Mouse (Mus musculus): ENCODE data around the gene Skap1. TPM values are rescaled to one million over a fixed set of nuclear protein-coding genes. Genes with fewer than 3 reads are reported as not detected.
"Not testable (repeated sequence)": the region's sequence is repeated elsewhere in the genome, so short reads cannot be mapped to it uniquely, and the experiment has no call there.

Skap1 gene
- total RNA-seq, 2 experiments from 2014 or later, result 3.8 to 5.2 TPM

DNA sequence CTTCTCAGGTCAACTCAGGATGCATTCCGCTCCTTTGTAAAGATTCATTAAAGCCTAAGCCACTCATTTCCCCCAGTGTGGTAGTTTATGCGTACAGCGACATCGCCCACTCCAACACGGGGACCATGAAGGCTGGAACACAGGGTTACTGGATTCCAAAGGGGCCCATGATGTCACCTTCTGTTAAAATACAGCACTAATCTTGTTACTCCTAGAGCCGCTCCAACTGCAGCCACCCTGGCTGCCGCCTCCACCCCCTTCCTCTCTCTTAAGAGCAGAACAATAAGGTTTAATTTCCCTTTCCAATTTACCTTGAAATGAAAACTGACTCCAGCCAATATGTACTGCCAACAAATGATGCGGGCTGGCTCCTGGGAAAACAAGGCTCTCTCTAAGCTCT, 310.7 kb downstream of the Skap1 start:
- ATAC-seq (ENCODE audit: poor library complexity, severe bottlenecking), result no peak

DNA sequence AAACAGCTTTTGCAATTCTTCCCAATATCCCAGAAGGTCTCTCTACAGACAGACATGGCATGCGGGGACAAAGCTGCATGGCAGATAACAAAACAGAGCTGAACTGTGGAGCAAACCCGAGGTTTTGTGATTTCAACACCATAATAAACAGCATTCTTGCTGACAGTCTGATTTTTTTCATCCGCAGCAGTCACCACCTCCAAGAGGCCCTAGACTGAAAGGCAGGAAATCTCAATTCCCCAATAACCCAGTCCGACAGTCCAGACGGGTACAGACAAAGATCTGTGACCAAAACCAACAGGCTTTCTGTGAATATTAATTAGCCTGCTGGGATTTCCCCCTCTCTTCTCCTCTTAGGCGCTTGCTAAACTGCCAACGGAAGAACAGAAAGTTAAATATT, 311.3 kb downstream of the Skap1 start:
- no peak for ATAC-seq (ENCODE audit: poor library complexity, severe bottlenecking)

DNA sequence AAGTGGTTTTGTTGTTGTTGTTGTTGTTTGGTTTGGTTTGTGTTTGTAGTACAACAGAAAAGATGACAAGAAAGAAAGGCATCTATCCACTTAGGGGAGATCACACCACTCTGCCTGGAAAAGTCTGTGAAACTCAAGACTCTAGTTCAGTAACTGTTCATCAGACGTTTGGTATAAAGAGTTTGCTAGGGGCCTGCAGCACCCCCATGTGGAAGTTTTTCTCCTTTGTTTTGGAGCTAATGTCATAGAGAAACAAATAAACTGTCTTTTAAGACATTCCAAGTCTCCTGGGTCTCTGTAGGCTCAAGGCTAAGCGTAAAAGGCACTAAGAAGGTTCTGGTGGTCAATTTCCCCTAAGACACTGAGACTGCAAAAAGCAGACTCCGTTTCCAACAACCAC, 311.7 kb downstream of the Skap1 start:
- no peak for ATAC-seq (ENCODE audit: poor library complexity, severe bottlenecking)

DNA sequence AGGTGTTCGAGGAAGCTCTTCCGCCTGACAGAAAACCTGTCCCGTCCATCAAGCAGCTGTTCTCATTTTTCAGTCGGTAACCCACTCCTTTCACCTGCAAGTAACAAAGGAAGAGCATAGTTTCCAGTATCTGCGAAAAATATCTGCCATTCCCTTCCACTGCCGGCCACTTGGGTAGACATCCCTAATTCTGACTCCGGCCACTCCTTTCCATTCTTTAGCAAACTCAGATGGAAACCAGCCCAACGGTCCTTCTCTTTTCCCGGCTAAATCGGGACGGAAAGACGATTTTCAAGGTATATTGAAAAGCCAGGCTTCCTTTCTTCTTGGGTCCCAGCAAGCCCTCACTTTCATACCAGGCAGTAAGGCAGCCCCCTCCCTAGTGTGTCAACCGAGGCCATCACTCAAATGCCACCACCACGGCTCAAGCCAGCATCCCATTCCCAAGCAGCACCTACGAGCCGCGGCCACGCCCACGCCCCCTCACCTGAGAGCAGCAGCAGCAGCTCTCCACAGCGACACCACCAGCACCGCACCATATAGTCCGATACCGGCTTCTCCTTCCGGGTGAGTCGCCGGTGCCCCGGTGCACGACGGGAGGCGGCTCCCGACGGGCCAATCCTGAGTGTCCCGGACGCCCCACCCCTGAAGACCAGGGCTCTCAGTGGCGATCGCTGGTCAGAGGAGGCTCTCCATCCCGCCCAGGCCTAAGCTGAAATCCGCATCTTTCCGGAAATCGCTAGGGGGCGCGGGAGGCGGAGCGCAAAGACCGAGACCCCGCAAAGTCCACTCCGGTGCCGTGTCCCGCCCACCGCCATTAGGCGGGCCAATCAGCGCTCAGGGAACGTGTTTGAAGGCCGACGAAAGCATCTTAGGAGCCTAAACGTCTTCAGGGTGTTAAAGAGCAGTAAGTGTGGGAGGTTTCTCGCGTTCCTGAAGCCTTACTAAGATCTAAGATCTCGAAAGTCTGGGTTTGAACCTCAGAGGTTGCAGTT, 312.9 kb downstream of the Skap1 start, which contains the start of gene Snx11:
TSS of gene Snx11 (minus strand) at position 592 of the 995 bp plus-strand sequence.
- peak; percentile 97 for ATAC-seq (ENCODE audit: poor library complexity, severe bottlenecking)

DNA sequence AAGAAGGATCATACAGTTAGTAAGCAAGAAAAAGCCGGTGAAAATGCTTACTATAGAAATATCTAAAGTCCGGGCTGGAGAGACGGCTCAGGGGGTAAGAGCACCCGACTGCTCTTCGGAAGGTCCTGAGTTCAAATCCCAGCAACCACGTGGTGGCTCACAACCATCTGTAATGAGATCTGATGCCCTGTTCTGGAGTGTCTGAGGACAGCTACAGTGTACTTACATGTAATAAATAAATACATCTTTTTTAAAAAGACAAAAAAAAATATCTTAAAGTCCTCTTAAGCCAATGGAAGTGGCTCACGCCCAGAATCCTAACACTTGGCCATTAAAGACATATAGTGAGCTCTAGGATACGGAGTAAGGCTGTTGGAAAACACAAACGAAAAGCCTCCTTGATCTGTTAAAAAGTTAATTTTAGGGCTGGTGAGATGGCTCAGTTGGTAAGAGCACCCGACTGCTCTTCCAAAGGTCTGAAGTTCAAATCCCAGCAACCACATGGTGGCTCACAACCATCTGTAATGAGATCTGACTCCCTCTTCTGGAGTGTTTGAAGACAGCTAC, 313.8 kb downstream of the Skap1 start:
- not testable (repeated sequence) for ATAC-seq (ENCODE audit: poor library complexity, severe bottlenecking)

DNA sequence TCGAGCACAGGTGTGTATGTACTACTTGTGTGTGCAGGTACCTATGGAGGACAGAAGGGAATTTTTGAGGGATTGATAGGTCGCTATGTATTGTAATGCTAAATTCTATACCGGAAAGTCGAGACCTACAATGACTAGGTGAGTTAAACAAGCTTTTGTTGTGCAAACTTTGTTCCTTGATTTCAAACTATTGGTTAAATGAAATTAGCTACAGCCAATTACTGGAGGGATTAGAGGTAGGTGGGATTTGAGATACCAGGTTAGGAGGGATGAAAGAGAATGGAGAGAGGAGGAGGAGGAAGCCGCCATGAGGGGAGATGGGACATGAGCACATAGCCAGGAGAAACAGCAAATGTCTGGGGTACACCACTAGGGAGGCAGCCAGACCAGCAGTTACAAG, 315.9 kb downstream of the Skap1 start:
- ATAC-seq (ENCODE audit: poor library complexity, severe bottlenecking), result no peak

DNA sequence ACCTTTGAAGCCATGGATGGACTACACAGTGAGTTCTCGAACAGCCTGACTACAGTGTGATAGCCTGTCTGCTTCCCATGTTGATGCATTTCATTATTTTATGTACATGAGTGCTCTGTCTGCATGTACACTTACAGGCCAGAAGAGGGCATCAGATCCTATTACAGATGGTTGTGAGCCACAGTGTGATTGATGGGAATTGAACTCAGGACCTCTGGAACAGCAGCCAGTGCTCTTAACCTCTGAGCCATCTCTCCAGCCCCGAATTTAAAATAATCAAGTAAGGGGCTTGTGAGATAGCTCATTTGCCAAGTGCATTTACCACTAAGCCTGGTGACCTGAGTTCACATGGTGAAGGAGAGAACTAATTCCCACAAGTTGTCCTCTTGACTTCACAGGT, 317.0 kb downstream of the Skap1 start:
- no peak for ATAC-seq (ENCODE audit: poor library complexity, severe bottlenecking)

DNA sequence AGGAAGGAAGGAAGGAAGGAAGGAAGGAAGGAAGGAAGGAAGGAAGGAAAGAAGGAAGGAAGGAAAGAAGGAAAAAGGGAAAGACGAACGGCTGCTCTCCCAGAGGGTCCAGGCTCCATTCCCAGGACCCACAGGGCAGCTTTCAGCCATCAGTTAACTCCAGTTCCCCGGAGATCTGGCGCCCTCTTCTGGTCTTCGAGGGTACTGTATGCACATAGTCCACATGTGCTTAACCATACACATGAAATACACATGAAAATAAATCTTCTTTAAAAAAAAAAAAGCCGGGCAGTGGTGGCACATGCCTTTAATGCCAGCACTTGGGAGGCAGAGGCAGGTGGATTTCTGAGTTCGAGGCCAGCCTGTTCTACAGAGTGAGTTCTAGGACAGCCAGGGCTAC, 320.5 kb downstream of the Skap1 start:
- ATAC-seq (ENCODE audit: poor library complexity, severe bottlenecking), result peak; percentile 42

DNA sequence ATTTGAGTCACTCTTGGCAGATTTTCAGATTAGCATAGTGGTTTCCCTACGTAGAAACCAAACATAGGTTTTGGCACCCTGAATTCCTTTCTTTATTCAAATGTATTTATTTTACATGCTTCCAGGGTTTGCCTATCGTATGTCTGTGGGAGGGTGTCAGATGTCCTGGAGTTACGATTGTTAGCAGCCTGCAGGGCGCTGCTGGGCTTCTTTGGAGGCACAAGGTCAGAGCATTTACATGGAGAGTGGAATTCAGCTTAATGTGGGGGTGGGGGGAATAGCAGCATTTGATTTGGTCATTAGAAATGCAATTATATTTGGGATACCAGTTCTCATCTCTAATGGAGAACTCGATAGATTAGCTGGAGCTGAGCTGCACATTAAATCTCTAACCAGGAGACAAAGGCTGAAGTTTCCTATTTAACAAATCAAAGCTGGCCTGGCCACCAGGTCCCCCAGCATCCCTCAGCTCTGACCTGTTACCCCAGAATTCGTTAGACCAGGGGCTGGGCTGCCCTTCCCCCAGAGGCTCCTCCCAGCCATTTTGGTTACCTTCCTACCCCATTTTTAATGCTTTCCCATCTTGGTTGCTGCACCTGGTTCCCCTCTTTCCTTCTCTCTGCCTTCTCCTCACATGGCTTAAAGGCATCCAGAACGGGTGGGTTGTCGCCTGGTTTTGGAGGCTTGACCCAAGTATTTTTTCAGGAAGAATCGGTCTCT, 322.5 kb downstream of the Skap1 start:
- ATAC-seq (ENCODE audit: poor library complexity, severe bottlenecking), result no peak

DNA sequence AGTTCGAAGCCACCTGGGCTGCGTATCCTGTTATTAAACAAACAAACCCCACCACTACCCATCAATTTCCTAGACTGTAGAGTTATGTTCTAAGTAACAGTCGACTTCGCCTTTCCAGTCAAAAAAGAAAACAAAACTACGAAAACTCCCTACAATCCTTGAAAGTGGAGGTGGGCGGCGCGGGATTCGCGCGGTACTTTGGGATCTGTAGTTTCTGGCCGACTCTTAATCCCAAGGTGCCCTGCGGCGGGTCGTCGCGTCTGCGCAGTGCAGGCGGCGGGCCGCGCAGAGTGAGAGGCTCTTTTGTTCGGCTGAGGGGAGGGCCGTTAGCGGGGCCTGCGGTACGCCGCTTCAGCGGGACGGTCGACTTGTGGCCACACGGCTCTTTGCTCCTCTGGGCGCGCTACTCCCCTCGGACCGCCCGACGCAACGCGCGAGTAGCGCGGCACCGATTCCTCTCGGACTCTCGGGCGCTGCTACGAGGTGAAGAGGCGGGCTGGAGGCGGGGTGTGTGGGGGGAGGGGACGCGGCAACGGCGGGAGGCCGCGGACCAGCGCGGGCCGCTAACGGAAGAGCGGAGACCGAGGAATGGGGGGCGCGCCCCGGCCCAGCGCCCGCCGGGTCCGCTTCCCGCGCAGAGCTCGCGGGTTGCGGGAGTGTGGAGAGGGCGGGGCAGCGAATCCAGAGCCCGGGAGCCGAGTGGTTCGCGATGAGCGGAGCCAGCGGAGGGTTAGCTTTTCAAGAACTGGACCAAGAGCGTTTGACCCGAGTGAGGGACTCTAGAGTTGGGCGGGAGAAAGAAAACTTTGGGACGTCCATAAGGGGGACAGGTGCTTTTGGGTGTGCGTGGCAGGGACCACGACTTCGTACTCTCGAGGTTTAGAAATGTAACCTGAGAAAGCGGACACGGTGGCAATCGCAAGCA, 324.7 kb downstream of the Skap1 start, which contains the start of gene Cbx1:
TSS of gene Cbx1 (plus strand) at position 257 of the 925 bp plus-strand sequence.
- peak; percentile 92 for ATAC-seq (ENCODE audit: poor library complexity, severe bottlenecking)

DNA sequence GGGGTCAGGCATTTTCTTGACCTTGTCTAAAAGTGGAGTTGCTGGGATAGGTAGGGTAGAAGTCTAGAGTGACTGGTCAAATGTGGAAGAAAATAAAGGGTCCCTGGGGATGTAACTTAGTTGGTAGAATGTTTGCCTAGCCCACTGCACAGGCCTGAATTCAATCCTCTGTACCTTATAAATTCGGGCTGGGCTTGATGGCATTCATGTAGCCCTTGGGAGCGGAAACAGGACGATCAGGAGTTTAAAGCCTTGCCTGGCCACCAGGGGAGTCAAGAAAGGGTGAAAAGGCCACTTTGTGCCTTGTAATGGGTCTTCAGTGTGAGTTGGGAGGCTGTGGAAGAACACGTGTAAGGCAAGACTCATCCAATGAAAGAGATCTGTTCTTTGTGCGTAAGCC, 325.6 kb downstream of the Skap1 start:
- no peak for ATAC-seq (ENCODE audit: poor library complexity, severe bottlenecking)

DNA sequence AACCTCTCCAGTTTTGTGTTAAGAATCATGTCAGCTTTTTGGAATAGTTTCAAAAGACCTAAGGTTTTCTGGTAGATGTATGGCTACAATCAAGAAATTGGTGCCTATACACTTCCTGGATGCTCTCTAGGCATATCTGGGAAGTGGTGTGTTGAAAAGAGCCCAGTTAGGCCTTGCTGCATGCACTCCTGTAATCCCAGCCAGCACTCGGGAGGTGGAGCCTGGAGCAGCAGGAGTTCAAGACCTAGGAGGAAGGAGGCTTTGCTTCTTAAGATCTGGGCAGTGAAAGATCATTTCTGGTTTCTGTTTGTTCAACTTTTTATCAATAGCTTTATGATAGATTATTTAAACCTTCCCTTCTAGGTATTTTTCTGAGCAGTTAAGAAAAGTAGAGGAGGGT, 326.3 kb downstream of the Skap1 start:
- ATAC-seq (ENCODE audit: poor library complexity, severe bottlenecking), result no peak

DNA sequence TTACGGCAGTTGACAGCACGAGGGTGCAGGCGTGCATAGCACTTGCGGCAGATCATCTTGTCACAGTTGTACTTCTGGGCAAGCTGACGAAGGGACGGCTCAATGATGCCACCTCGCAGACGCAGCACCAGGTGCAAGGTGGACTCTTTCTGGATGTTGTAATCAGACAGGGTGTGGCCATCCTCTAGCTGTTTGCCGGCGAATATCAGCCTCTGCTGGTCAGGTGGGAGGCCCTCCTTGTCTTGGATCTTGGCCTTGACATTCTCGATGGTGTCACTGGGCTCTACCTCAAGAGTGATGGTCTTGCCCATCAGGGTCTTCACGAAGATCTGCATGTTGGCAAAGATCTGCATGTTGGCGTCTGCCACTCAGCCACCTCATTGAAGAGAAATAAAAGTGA, 331.1 kb downstream of the Skap1 start:
- no peak for ATAC-seq (ENCODE audit: poor library complexity, severe bottlenecking)

DNA sequence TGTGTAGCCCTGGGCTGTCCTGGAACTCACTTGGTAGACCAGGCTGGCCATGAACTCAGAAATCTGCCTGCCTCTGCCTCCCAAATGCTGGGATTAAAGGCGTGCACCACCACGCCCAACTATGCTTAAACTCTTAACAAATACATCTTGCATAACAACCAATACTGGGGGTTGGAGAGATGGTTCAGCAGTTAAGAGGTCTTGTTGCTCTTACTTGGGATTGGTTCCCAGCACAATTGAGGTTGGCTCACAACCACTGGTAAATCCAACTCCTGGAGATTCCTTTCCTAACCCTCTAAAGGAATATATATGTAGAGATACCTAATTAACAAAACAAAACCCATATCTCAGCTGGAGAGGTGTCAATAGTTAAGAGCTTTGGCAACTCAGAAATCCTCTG, 331.7 kb downstream of the Skap1 start:
- ATAC-seq (ENCODE audit: poor library complexity, severe bottlenecking), result no peak

DNA sequence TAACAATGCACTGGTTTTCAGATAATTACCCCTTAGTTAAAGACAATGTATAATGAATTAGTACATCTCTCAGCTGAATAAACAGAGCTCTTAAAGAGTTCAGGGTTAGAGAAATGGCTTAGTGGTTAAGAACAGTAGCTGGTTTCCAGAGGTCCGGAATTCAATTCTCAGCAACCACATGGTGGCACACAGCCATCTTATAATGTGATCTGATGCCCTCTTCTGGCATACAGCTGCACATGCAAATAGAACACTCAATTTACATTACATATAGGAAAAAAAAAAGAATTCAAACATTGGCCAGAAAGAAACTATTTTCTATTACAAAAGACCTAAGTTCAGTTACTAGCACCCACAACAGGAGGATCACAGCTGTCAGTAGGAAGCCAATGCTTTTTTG, 332.2 kb downstream of the Skap1 start:
- ATAC-seq (ENCODE audit: poor library complexity, severe bottlenecking), result no peak

DNA sequence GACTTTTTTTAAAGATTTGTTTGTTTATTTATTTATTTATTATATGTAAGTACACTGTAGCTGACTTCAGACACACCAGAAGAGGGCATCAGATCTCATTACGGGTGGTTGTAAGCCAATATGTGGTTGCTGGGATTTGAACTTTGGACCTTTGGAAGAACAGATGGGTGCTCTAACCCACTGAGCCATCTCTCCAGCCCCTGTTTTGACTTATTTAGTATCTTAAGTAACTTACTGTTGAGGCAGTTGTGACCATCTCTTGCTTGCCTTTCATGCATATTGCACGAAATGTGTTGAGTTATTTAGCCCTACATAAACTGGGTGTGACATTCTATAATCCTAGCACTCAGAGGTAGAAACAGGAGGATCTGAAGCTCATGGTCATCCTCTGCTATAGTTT, 335.1 kb downstream of the Skap1 start:
- no peak for ATAC-seq (ENCODE audit: poor library complexity, severe bottlenecking)

DNA sequence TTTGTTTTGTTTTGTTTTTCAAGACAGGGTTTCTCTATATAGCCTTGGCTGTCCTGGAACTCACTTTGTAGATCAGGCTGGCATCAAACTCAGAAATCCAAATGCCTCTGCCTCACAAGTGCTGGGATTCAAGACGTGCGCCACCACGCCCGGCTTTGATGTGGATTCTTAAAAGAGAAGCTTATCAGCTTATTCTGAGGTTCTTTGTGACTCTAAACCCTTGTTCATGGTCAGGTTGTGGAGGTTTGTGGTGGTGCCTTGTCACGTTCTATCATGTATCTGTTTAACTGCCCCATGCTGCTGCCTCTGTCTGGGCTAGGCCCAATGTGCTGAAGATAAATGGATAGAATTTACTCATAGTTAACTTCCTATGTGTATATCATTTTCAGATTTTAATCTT, 341.2 kb downstream of the Skap1 start:
- ATAC-seq (ENCODE audit: poor library complexity, severe bottlenecking), result no peak

DNA sequence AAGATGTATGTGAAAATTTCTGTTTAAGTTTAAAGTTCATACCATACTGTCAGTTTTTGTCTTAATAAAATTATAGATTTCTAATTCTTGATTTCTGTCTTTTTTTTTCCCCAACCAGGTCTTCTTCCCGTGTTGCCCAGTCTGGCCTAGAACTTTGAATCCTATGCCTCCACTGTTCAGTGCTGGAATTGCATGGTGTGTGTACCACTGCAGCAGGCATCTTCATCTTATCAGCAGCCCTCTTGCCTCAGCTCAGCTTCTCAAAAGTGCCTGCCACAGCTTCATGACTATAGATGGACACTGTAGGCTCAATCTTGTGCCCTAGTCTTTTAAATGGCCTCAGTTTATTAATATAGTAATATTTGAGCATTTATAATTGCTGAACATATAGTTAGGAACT, 343.7 kb downstream of the Skap1 start:
- ATAC-seq (ENCODE audit: poor library complexity, severe bottlenecking), result no peak

All from megakaryocyte, adult 5-6 weeks (primary cell).